26 mouse cellular contexts compared by ENCODE assay signal in genomic region chr8:116174891-116175290, GRCm38 (mm10).
DNase-seq lines count a peak whose midpoint lies in the region; ATAC-seq lines count a peak whose summit lies in the region.
"Had no signal": no experiment of that assay in that cellular context is flagged by ENCODE, and none has a peak within 500 bp of the region (broad histone marks: within the 10 kb centered on the region; RNA-seq: fewer than 3 reads in every experiment).

No protein-coding gene starts in this region.

- H3K9me3 ChIP-seq in kidney, embryonic 14.5 days (ENCODE audit: control insufficient read depth, low read length): no peaks in the 10 kb centered on the region
- H3K9me3 ChIP-seq in lung, embryonic 16.5 days (ENCODE audit: control insufficient read depth, low read length): no peaks in the 10 kb centered on the region
- H3K9me3 ChIP-seq in embryonic facial prominence, embryonic 10.5 days: no peaks in the 10 kb centered on the region
- H3K9me3 ChIP-seq: embryonic facial prominence, embryonic 13.5 days; forebrain, embryonic 12.5 days; hindbrain, embryonic 15.5 days; liver, embryonic 13.5 days; midbrain, embryonic 12.5 days; neural tube, embryonic 15.5 days; stomach, embryonic 15.5 days had no signal

- no peak for DNase-seq in kidney, adult 11 months
- DNase-seq in lung, postnatal 36 days: no peak
- DNase-seq in embryonic facial prominence, embryonic 10.5 days (ENCODE audit: low spot score): peak; percentile 11
- peak; percentile 16 for DNase-seq in mesoderm, embryonic 11.5 days (ENCODE audit: low read depth, low spot score)
- DNase-seq in cerebellum, postnatal 10 days: no peak
- DNase-seq: adrenal gland, adult 8-10 months; B cell, adult 2 months; cerebellum, adult 11-12 months; cerebellum, postnatal 14 days; gastrocnemius, adult 2 months; liver, embryonic 13.5 days; right cerebral cortex, adult 18-20 months; thymus, postnatal 36 days had no signal

- H3K9ac ChIP-seq in kidney, embryonic 14.5 days (ENCODE audit: low read depth, low read length): no peak overlapping the region
- H3K9ac ChIP-seq in lung, embryonic 16.5 days (ENCODE audit: low read length): no peak overlapping the region
- H3K9ac ChIP-seq: embryonic facial prominence, embryonic 13.5 days; forebrain, embryonic 12.5 days; hindbrain, embryonic 15.5 days; liver, embryonic 13.5 days; midbrain, embryonic 12.5 days; neural tube, embryonic 15.5 days; stomach, embryonic 15.5 days had no signal

- no peak overlapping the region for H3K4me2 ChIP-seq in kidney, embryonic 14.5 days (replicated peaks; ENCODE audit: low read depth, low read length)
- no peak overlapping the region for H3K4me2 ChIP-seq in lung, embryonic 16.5 days (ENCODE audit: low read depth, low read length)
- H3K4me2 ChIP-seq: embryonic facial prominence, embryonic 13.5 days; forebrain, embryonic 12.5 days; heart, embryonic 11.5 days; hindbrain, embryonic 15.5 days; liver, embryonic 13.5 days; midbrain, embryonic 12.5 days; neural tube, embryonic 15.5 days; stomach, embryonic 15.5 days had no signal

- H3K36me3 ChIP-seq in kidney, embryonic 14.5 days (ENCODE audit: control insufficient read depth, insufficient read depth, low read length): no peaks in the 10 kb centered on the region
- no peaks in the 10 kb centered on the region for H3K36me3 ChIP-seq in lung, embryonic 16.5 days (ENCODE audit: control insufficient read depth, insufficient read depth, low read length)
- no peaks in the 10 kb centered on the region for H3K36me3 ChIP-seq in embryonic facial prominence, embryonic 10.5 days (replicated peaks)
- H3K36me3 ChIP-seq: embryonic facial prominence, embryonic 13.5 days; forebrain, embryonic 12.5 days; G1E; hindbrain, embryonic 15.5 days; liver, embryonic 13.5 days; midbrain, embryonic 12.5 days; neural tube, embryonic 15.5 days; stomach, embryonic 15.5 days had no signal

- WGBS in kidney, embryonic 14.5 days: 30% methylated on average over 3 of the region's 3 CpGs
- WGBS in lung, embryonic 16.5 days: 28% methylated on average over 3 of the region's 3 CpGs
- 51% methylated on average over 3 of the region's 3 CpGs for WGBS in embryonic facial prominence, embryonic 10.5 days

- no peaks in the 10 kb centered on the region for H3K4me1 ChIP-seq in kidney, embryonic 14.5 days (ENCODE audit: control insufficient read depth, insufficient read depth, low read length)
- peaks cover 5% of the 10 kb centered on the region for H3K4me1 ChIP-seq in lung, embryonic 16.5 days (replicated peaks; ENCODE audit: control insufficient read depth, insufficient read depth, low read length)
- peaks cover 12% of the 10 kb centered on the region for H3K4me1 ChIP-seq in embryonic facial prominence, embryonic 10.5 days
- H3K4me1 ChIP-seq: embryonic facial prominence, embryonic 13.5 days; forebrain, embryonic 12.5 days; hindbrain, embryonic 15.5 days; liver, embryonic 13.5 days; midbrain, embryonic 12.5 days; neural tube, embryonic 15.5 days; stomach, embryonic 15.5 days had no signal

- no peak overlapping the region for H3K4me3 ChIP-seq in kidney, embryonic 14.5 days (ENCODE audit: low read length)
- no peak overlapping the region for H3K4me3 ChIP-seq in lung, embryonic 16.5 days (ENCODE audit: low read length)
- H3K4me3 ChIP-seq in embryonic facial prominence, embryonic 10.5 days: no peak overlapping the region
- H3K4me3 ChIP-seq: embryonic facial prominence, embryonic 13.5 days; erythroblast, embryonic 14.5 days; forebrain, embryonic 12.5 days; gastrocnemius, adult 2 months; hindbrain, embryonic 15.5 days; left cerebral cortex, adult 2 months; liver, embryonic 13.5 days; midbrain, embryonic 12.5 days; neural tube, embryonic 15.5 days; stomach, embryonic 15.5 days had no signal

- ATAC-seq in kidney, embryonic 14.5 days (ENCODE audit: low FRiP score, low TSS enrichment): 0 out of 2 replicates have a peak, but pooled peaks have one; percentile 32
- peak; percentile 60 for ATAC-seq in lung, embryonic 16.5 days (ENCODE audit: low read depth)
- ATAC-seq: activated CD4-positive, CD25-positive, alpha-beta regulatory T cell, adult 4 months had no signal

- no peaks in the 10 kb centered on the region for H3K27me3 ChIP-seq in kidney, embryonic 14.5 days (ENCODE audit: control insufficient read depth, insufficient read depth, low read length)
- no peaks in the 10 kb centered on the region for H3K27me3 ChIP-seq in lung, embryonic 16.5 days (ENCODE audit: control insufficient read depth, insufficient read depth, low read depth, low read length)
- no peaks in the 10 kb centered on the region for H3K27me3 ChIP-seq in embryonic facial prominence, embryonic 10.5 days (replicated peaks; ENCODE audit: low read depth, poor library complexity, severe bottlenecking)
- H3K27me3 ChIP-seq: embryonic facial prominence, embryonic 13.5 days; forebrain, embryonic 12.5 days; hindbrain, embryonic 15.5 days; liver, embryonic 13.5 days; midbrain, embryonic 12.5 days; neural tube, embryonic 15.5 days; stomach, embryonic 15.5 days had no signal

- H3K27ac ChIP-seq in kidney, embryonic 14.5 days (ENCODE audit: low read depth, low read length): no peak overlapping the region
- no peak overlapping the region for H3K27ac ChIP-seq in lung, embryonic 16.5 days (ENCODE audit: low read length)
- H3K27ac ChIP-seq in embryonic facial prominence, embryonic 10.5 days (replicated peaks): no peak overlapping the region
- H3K27ac ChIP-seq: embryonic facial prominence, embryonic 13.5 days; forebrain, embryonic 12.5 days; gastrocnemius, adult 2 months; hindbrain, embryonic 15.5 days; left cerebral cortex, adult 2 months; liver, embryonic 13.5 days; midbrain, embryonic 12.5 days; neural tube, embryonic 15.5 days; stomach, embryonic 15.5 days had no signal

Comparison
In these comparisons a context has a peak if more than half of its experiments do, and no peak if none do; other contexts are left out.
1. DNase-seq: peak in embryonic facial prominence, embryonic 10.5 days (single experiment) and mesoderm, embryonic 11.5 days (single experiment); none in kidney, adult 11 months (single experiment), lung, postnatal 36 days (single experiment) and cerebellum, postnatal 10 days (0 of 2).